Mouse (Mus musculus): ENCODE results near the gene Nenf. TPM values are rescaled to one million over a fixed set of nuclear protein-coding genes. Genes with fewer than 3 reads are reported as not detected.

Gene Nenf
- polyA plus RNA-seq, 1 experiment: 155 TPM

Other genes starting within 250 kb of the Nenf start
- gene Batf3, start 220.3 kb downstream of the Nenf start, polyA plus RNA-seq (2012; rRNA removed): 2.3 and 4.3 TPM in 2 replicates
- not detected in 2 replicates for gene Fam71a, start 153.4 kb downstream of the Nenf start, polyA plus RNA-seq (2012; rRNA removed)
- gene Atf3, start 100.2 kb downstream of the Nenf start, polyA plus RNA-seq (2012; rRNA removed): 2.0 and 2.7 TPM in 2 replicates
- gene Tmem206, start 7.7 kb upstream of the Nenf start, polyA plus RNA-seq (2012; rRNA removed): 9.6 and 11.2 TPM in 2 replicates
- gene Ppp2r5a, start 85.1 kb upstream of the Nenf start, polyA plus RNA-seq (2012; rRNA removed): 90.5 and 94.4 TPM in 2 replicates

Measured in frontal cortex, adult 2 months (tissue).